Mouse (Mus musculus) limb, embryonic 12.5 days (tissue): ENCODE results near the gene Sgip1. TPM values are rescaled to one million over a fixed set of nuclear protein-coding genes. Genes with fewer than 3 reads are reported as not detected.

Experiments
- ATAC-seq: fragments of 200-750 bp; cut with Nextera tagmentation; 2 replicates; pipeline ENCODE4 v1.8.0; 2017; ENCODE audit warnings: low read depth, moderate TSS enrichment; ENCODE audit not compliant: insufficient number of reproducible peaks, insufficient read depth, low FRiP score, low TSS enrichment
- H3K27ac ChIP-seq: fragments of 300-500 bp; sonication (generic); 2 replicates; pipeline ENCODE4 v1.5.1; 2016; ENCODE audit warnings: mild to moderate bottlenecking, moderate library complexity
- H3K27me3 ChIP-seq: fragments of 300-500 bp; sonication (generic); 2 replicates; pipeline ENCODE4 v1.6.1; 2016; ENCODE audit warnings: mild to moderate bottlenecking, moderate library complexity
- H3K36me3 ChIP-seq: fragments of 300-500 bp; sonication (generic); 2 replicates; pipeline ENCODE4 v1.6.1; 2016; ENCODE audit warnings: mild to moderate bottlenecking, moderate library complexity
- H3K4me1 ChIP-seq: fragments of 300-500 bp; sonication (generic); replicated peaks from 2 replicates; pipeline ENCODE4 v1.6.1; 2016
- H3K4me2 ChIP-seq: fragments of 300-500 bp; sonication (generic); 2 replicates; pipeline ENCODE4 v1.6.1; 2016; ENCODE audit warnings: mild to moderate bottlenecking, moderate library complexity
- H3K4me3 ChIP-seq: fragments of 300-500 bp; sonication (generic); replicated peaks from 2 replicates; pipeline ENCODE4 v1.5.1; 2016; ENCODE audit warnings: mild to moderate bottlenecking
- H3K9ac ChIP-seq: fragments of 300-500 bp; sonication (generic); replicated peaks from 2 replicates; pipeline ENCODE4 v1.6.1; 2016; ENCODE audit warnings: mild to moderate bottlenecking, moderate library complexity
- H3K9me3 ChIP-seq: fragments of 300-500 bp; sonication (generic); 2 replicates; pipeline ENCODE4 v1.6.1; 2016; ENCODE audit warnings: mild to moderate bottlenecking, moderate library complexity
- WGBS: fragments of 180-500 bp; shearing (Covaris S2); methylation state at CpG from one replicate; pipeline ENCODE4 v1.1.7; 2016; 5-methylcytosine and 5-hydroxymethylcytosine counted together
- polyA plus RNA-seq: library from polyadenylated mRNA; unstranded; fragments of >200 nt; fragmentation: Nextera tagmentation; extraction: Ambion mirVana; gene quantifications from 2 replicates; pipeline ENCODE4 v1.2.1, GENCODE M21; 2016

Sgip1 gene
- polyA plus RNA-seq, 1 experiment from 2014 or later = 10.7 TPM

DNA sequence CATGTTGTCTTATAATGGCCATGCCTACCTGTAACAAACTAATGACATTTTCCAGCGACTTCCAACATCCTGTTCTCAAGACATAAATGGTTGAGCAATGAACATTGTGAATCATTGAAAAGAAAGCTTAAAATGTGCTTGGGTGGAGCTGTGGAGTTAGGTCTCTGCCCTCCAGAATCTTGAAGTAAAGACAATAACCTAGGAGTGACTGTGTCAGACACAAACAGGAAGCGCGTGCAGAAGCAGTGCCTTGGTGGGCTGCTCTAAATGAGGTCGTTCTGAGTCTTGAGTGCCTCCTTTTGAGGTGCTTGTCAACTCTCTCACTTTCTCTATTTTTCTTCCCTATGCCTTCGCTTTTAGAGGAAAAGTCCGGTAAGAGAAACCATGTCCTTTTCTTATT, 159.1 kb downstream of the Sgip1 start:
- no peaks in the 10 kb centered on the region for H3K27me3 ChIP-seq
- no peak overlapping the region for H3K9ac ChIP-seq
- peaks cover 7% of the 10 kb centered on the region for H3K9me3 ChIP-seq
- WGBS = 89% methylated on average over 6 of the region's 6 CpGs
- H3K36me3 ChIP-seq = no peaks in the 10 kb centered on the region
- H3K4me2 ChIP-seq = no peak overlapping the region
- no peaks in the 10 kb centered on the region for H3K4me1 ChIP-seq
- no peak for ATAC-seq
- no peak overlapping the region for H3K4me3 ChIP-seq
- H3K27ac ChIP-seq = no peak overlapping the region

DNA sequence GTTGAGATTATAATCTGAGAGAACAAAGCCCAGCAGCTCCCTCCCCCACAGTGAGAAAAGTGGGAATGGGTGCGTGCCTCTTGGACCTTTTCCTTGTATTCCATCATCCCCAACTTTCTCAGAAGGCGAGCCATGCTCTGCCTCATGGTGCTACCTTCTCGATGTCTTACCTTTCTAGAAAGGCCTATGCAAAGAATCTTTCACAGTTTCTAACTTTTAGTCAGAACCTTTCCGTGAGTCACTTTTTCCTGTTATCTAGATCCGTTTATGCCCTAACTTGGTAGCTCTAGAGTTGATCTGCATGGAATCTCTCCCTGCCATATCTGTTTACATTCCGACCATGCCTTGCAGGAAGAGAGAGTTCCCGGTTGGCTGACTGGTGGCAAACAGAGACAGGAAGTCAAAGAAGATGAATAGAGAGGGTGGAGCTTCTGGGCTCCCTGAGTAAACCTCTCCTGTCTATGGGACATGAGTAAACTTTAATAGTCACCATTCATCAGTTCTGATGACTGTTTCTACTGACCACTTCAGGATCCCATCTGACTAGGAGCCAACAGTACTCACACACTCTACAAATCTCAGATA, 166.8 kb downstream of the Sgip1 start:
- H3K27me3 ChIP-seq = no peaks in the 10 kb centered on the region
- H3K9ac ChIP-seq = no peak overlapping the region
- no peaks in the 10 kb centered on the region for H3K4me1 ChIP-seq
- H3K4me2 ChIP-seq = no peak overlapping the region
- no peak overlapping the region for H3K4me3 ChIP-seq
- no peak overlapping the region for H3K27ac ChIP-seq
- no peak for ATAC-seq
- no peaks in the 10 kb centered on the region for H3K36me3 ChIP-seq
- H3K9me3 ChIP-seq = no peaks in the 10 kb centered on the region
- WGBS = 80% methylated on average over 7 of the region's 7 CpGs

DNA sequence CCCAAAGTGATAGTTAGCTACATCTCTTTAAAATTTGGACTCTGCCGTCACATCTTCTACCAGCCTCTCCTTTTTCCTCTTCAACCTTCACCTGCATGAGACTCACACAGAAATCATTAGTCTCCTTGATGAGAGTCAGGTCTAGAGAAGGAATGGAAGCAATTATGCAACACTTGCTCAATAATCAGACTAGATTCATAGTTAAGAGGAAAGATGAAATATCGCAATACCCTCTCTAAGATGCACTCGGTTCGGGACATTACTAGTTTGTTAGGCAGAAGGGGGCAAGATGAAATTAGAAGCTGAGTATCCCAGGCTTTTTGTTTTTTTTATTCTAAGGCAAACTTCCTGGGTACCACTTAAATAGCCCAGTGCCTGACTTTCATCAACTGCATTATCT, 169.1 kb downstream of the Sgip1 start:
- 86% methylated on average over 4 of the region's 4 CpGs for WGBS
- no peaks in the 10 kb centered on the region for H3K27me3 ChIP-seq
- H3K27ac ChIP-seq = no peak overlapping the region
- no peak overlapping the region for H3K9ac ChIP-seq
- no peaks in the 10 kb centered on the region for H3K36me3 ChIP-seq
- H3K4me3 ChIP-seq = no peak overlapping the region
- no peak for ATAC-seq
- no peak overlapping the region for H3K4me2 ChIP-seq
- no peaks in the 10 kb centered on the region for H3K4me1 ChIP-seq
- no peaks in the 10 kb centered on the region for H3K9me3 ChIP-seq

DNA sequence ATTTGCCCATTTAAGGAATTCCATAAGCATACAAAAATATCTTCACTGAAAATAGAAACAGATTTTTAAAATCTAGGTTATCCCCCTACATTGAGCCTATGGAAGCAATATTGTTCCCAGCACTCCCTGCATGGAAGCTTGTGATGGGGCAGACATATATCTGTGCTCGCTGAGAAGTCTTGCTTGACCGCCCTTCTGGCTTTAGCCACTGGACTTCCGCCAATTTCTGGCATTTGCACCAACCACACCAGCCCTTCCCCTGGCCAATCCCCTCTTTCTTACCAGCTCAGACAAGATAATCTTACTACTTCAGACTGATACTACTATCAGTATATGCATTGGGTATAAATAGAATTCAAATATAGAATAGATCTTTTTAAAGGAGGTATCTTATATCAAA, 172.1 kb downstream of the Sgip1 start:
- Histone ChIP-seq H3K4me3 (no peak overlapping the region), H3K27me3 (peaks cover 8% of the 10 kb centered on the region; the same call in 1 of the 2 replicates), H3K4me2 (no peak overlapping the region), H3K36me3 (no peaks in the 10 kb centered on the region), H3K27ac (no peak overlapping the region), H3K9ac (no peak overlapping the region), H3K9me3 (no peaks in the 10 kb centered on the region), H3K4me1 (no peaks in the 10 kb centered on the region)
- no peak for ATAC-seq
- 95% methylated on average over 3 of the region's 3 CpGs for WGBS

DNA sequence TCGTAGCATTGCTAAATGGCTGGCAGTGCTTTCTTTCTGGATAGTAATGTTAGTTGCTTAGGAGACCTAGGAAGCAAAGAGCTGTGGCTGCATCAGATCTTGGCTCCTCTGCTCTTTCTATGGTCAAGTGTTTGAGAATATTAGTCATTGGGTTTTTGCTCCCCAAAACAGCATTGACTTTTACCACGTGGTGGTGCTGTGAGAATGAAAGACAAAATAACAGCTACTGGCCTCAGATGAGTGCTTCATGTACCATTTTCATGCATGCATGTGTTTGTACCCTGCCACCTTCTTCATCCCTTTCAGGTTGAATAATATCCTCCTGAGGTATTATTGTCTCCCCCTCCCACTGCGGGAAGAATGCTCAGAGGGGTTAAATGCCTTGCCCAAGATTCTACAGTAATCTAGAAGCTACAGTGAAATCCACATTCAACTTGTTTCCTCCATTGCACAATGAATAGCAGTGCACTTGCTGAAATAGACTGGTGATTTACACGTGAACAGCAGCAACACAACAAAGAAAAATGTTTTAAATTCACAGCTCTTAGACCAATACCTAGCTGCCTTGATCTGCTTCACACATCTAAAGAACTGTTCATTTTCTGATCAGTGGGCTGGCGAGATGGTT, 172.7 kb downstream of the Sgip1 start:
- Histone ChIP-seq H3K27me3 (peaks cover 10% of the 10 kb centered on the region; the same call in 1 of the 2 replicates), H3K9ac (no peak overlapping the region), H3K9me3 (no peaks in the 10 kb centered on the region), H3K27ac (no peak overlapping the region), H3K4me2 (no peak overlapping the region), H3K4me1 (no peaks in the 10 kb centered on the region), H3K4me3 (no peak overlapping the region), H3K36me3 (no peaks in the 10 kb centered on the region)
- no peak for ATAC-seq
- 71% methylated on average over 5 of the region's 5 CpGs for WGBS

DNA sequence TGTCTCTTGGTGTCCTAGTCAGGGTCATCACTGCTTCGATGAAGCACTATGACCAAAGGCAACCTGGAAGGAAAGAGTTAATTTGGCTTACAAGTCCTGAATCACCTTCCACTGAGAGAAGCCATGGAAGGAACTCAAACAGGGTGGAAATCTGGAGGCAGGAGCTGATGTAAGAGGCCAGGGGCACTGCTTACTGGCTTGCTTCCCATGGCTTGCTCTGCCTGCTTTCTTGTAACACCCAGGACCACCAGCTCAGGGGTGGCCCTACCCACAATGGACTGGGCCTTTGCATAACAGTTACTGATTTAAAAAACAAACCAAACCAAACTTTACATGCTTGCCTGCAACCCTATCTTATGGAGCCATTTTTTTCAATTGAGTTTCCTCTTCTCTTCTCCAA, 177.1 kb downstream of the Sgip1 start:
- Histone ChIP-seq H3K36me3 (no peaks in the 10 kb centered on the region), H3K27ac (no peak overlapping the region), H3K4me2 (no peak overlapping the region), H3K27me3 (peaks cover 22% of the 10 kb centered on the region), H3K9me3 (no peaks in the 10 kb centered on the region), H3K4me3 (no peak overlapping the region), H3K4me1 (no peaks in the 10 kb centered on the region), H3K9ac (no peak overlapping the region)
- WGBS = 84% methylated on average over 1 of the region's 1 CpGs
- no peak for ATAC-seq

DNA sequence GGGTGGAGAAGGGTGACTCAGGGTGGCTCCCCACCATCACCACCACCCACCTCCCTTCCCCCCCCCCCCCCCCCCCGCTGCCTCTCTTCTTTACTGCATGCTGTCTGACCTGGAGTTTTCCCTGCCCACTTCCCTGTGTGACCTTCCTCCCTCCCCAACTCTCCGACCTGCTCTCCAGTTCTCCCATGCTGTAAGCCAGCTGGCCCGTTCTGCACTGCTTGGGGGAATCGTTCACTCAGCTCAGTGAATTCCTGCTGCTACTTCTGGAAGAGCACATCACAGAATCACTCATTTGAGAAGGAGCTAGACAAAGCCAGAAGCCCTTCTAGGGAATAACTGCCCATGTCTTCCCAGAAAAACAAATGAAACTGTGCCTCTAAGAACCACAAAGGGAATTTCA, 188.4 kb downstream of the Sgip1 start:
- Histone ChIP-seq H3K9ac (no peak overlapping the region), H3K4me3 (no peak overlapping the region), H3K4me2 (no peak overlapping the region), H3K27me3 (peaks cover 21% of the 10 kb centered on the region), H3K36me3 (no peaks in the 10 kb centered on the region), H3K9me3 (no peaks in the 10 kb centered on the region), H3K4me1 (no peaks in the 10 kb centered on the region), H3K27ac (no peak overlapping the region)
- ATAC-seq = no peak
- 54% methylated on average over 3 of the region's 4 CpGs for WGBS

DNA sequence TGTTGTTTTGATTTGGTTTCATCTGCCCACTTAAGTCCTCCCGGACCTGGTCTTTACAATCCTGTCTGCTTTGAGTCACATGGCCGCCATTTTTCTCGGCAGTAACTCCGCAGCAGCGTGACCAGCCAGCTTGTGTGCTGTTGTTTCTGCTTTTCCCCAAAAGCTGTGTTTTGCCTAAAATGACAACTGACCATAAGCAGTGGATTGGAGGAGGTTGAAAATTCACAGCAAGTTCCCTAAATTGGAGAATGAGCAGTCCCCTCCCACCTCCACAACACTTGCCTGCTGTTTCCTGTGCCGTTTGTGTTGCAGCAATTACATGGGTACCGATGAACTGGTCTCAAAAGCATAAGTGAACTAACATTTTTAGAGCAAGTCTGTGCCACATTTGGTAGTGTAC, 189.6 kb downstream of the Sgip1 start:
- Histone ChIP-seq H3K9me3 (no peaks in the 10 kb centered on the region), H3K27me3 (peaks cover 18% of the 10 kb centered on the region), H3K4me2 (no peak overlapping the region), H3K4me3 (no peak overlapping the region), H3K36me3 (no peaks in the 10 kb centered on the region), H3K27ac (no peak overlapping the region), H3K9ac (no peak overlapping the region), H3K4me1 (no peaks in the 10 kb centered on the region)
- WGBS = 81% methylated on average over 7 of the region's 7 CpGs
- no peak for ATAC-seq

DNA sequence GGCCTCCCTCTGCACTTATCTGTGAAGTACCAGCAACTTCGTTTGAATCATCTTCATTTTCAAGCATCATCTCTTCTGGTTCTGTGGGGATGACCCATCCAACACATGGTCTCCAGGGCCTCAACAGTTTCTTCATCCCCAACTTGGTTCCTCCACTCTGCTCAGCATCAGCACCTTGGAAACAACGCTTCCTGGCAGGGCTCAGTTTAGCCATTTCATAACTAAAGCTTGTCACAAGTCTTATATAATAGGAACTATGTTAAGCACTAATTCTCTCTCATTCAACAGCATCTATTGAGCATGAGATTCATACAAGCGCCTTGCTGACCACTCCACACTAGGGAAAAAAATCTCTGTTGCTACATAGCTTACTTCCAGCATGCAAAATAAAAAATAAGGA, 199.2 kb downstream of the Sgip1 start:
- Histone ChIP-seq H3K27me3 (no peaks in the 10 kb centered on the region), H3K4me1 (no peaks in the 10 kb centered on the region), H3K9ac (no peak overlapping the region), H3K27ac (no peak overlapping the region), H3K36me3 (no peaks in the 10 kb centered on the region), H3K4me3 (no peak overlapping the region), H3K9me3 (no peaks in the 10 kb centered on the region), H3K4me2 (no peak overlapping the region)
- WGBS = 84% methylated on average over 3 of the region's 3 CpGs
- no peak for ATAC-seq

DNA sequence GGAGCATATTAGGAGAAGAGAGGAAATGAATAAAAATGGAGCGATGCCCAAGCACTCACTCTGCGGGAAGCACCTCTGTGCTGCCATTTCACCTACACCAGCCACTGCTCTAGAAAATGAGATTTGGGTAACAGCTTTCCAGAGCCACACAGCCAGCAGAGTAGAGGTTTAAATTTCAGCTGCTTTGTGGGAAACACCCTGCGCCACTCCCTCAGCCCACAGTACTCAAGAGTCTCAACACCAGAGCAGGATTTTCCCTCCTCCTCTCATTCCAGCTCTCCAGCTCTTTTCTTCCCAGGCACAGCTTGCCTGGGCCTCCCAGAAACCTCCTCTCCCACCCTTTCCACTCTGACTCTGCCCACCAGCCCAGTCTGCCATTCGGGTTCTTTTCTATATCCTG, 199.6 kb downstream of the Sgip1 start:
- Histone ChIP-seq H3K4me3 (no peak overlapping the region), H3K27me3 (no peaks in the 10 kb centered on the region), H3K27ac (no peak overlapping the region), H3K9me3 (no peaks in the 10 kb centered on the region), H3K4me2 (no peak overlapping the region), H3K36me3 (no peaks in the 10 kb centered on the region), H3K9ac (no peak overlapping the region), H3K4me1 (no peaks in the 10 kb centered on the region)
- 82% methylated on average over 4 of the region's 4 CpGs for WGBS
- no peak for ATAC-seq

DNA sequence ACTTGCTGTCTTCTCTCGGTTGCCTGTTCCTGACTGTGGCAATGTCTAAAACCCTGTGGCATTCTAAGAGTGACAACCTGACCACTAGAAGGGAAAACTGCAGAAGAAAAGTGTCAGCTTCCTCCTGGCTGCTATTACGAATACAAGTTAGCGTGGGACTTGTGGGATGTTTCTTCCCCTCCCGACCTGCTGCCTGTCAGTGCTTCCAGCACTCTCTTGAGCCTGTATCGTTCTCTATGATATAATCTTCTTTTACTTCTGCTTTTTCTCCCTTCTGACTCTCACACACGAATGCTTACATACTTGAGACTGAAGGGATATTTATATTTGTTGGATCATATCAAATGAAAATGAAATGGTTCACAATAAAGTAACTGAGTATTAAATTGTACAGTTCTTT, 203.2 kb downstream of the Sgip1 start:
- no peak overlapping the region for H3K4me2 ChIP-seq
- H3K4me3 ChIP-seq = no peak overlapping the region
- WGBS = 76% methylated on average over 6 of the region's 6 CpGs
- no peak overlapping the region for H3K9ac ChIP-seq
- H3K36me3 ChIP-seq = no peaks in the 10 kb centered on the region
- H3K27me3 ChIP-seq = no peaks in the 10 kb centered on the region
- no peak overlapping the region for H3K27ac ChIP-seq
- H3K9me3 ChIP-seq = no peaks in the 10 kb centered on the region
- no peak for ATAC-seq
- H3K4me1 ChIP-seq = no peaks in the 10 kb centered on the region

DNA sequence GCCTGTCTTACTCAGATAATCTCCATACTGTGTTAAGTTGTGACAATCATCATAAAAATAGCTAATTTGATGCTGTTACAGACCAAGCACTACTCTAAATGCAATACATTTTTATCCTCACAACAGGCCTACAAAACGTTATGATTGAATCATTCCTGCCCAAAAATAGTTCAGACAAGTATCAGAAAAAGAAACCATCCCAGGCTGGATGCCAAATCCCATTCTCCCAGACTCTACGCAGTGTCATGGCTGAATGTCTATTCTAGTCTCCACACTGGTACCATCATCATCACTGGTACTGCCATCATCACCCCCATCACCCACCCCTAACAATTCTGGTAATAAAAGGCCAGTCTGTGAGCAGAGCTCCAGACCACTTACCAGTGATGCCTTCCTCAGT, 211.4 kb downstream of the Sgip1 start:
- WGBS = 77% methylated on average over 2 of the region's 2 CpGs
- Histone ChIP-seq H3K27me3 (no peaks in the 10 kb centered on the region), H3K4me2 (no peak overlapping the region), H3K4me1 (no peaks in the 10 kb centered on the region), H3K27ac (no peak overlapping the region), H3K9me3 (no peaks in the 10 kb centered on the region), H3K9ac (no peak overlapping the region), H3K4me3 (no peak overlapping the region), H3K36me3 (no peaks in the 10 kb centered on the region)
- ATAC-seq = no peak
